Mouse (Mus musculus) lung, embryonic 14.5 days (tissue): Measurements from ENCODE around the gene 4930579F01Rik. TPM values are rescaled to one million over a fixed set of nuclear protein-coding genes. Genes with fewer than 3 reads are reported as not detected.
"Not testable (repeated sequence)": the region's sequence is repeated elsewhere in the genome, so short reads cannot be mapped to it uniquely, and the experiment has no call there.

Experiments
- ATAC-seq: fragments of 200-750 bp; cut with Nextera tagmentation; 2 replicates; pipeline ENCODE4 v1.8.0; 2017; ENCODE audit warnings: mild to moderate bottlenecking, moderate TSS enrichment, moderate library complexity; ENCODE audit not compliant: insufficient read depth
- DNase-seq: peaks from one replicate; pipeline ENCODE4 v3.0.0-alpha.2; 2015
- H3K27ac ChIP-seq: fragments of 300-500 bp; sonication (generic); 2 replicates; pipeline ENCODE4 v1.5.1; 2014; ENCODE audit warnings: low read depth, mild to moderate bottlenecking, moderate library complexity
- H3K27me3 ChIP-seq: fragments of 300-500 bp; sonication (generic); 2 replicates; pipeline ENCODE4 v1.6.1; 2014; ENCODE audit warnings: low read length, control low read depth; ENCODE audit not compliant: insufficient read depth
- H3K36me3 ChIP-seq: fragments of 300-500 bp; sonication (generic); 2 replicates; pipeline ENCODE4 v1.6.1; 2014; ENCODE audit warnings: control low read depth; ENCODE audit not compliant: insufficient read depth
- H3K4me1 ChIP-seq: fragments of 300-500 bp; sonication (generic); 2 replicates; pipeline ENCODE4 v1.6.1; 2014; ENCODE audit warnings: antibody characterized with exemption, control low read depth; ENCODE audit not compliant: insufficient read depth
- H3K4me2 ChIP-seq: fragments of 300-500 bp; sonication (generic); 2 replicates; pipeline ENCODE4 v1.6.1; 2014; ENCODE audit warnings: mild to moderate bottlenecking
- H3K4me3 ChIP-seq: fragments of 300-500 bp; sonication (generic); 2 replicates; pipeline ENCODE4 v1.5.1; 2014; ENCODE audit warnings: low read depth, low read length
- H3K9ac ChIP-seq: fragments of 300-500 bp; sonication (generic); 2 replicates; pipeline ENCODE4 v1.6.1; 2014
- H3K9me3 ChIP-seq: fragments of 300-500 bp; sonication (generic); 2 replicates; pipeline ENCODE4 v1.6.1; 2016; ENCODE audit warnings: low read depth, low read length, control low read depth
- CTCF ChIP-seq: IDR thresholded peaks from 2 replicates; pipeline ENCODE4 v1.5.1; 2016; ENCODE audit warnings: antibody characterized with exemption, low read depth
- WGBS: fragments of 180-500 bp; shearing (Covaris S2); extraction: QIAGEN DNeasy Blood & Tissue Kit; methylation state at CpG from one replicate; pipeline ENCODE4 v1.1.7; 2014; 5-methylcytosine and 5-hydroxymethylcytosine counted together
- polyA plus RNA-seq: library from polyadenylated mRNA; unstranded; fragments of >200 nt; fragmentation: Nextera tagmentation; extraction: Ambion mirVana; gene quantifications from 2 replicates; pipeline ENCODE4 v1.2.1, GENCODE M21; 2014

4930579F01Rik gene
- polyA plus RNA-seq, 1 experiment from 2014 or later = 0.37 TPM

DNA sequence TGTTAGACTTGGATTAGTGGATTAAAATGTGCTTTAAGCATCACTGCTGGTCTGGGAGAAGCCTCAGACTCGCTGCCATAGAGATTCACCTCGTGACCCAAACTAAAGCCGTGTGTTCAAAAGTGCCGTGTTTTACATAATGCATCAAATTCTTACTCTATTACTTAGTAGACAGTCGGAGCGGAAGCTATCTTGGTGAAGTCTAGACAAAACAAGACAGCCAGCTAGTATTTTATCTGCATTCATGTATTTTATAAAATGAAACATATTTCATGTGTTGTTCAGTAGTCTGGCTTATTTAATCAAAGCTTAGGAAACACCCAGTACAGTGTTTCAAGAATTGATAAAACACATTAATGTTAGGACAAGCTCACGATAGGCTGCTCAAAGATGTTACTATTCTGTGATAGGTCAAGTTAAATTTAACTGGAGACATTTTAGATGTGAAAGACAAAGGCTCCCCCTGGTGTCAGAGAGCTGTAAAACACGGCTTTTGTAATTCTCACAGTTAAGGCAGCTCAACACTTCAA, 48.9 kb downstream of the 4930579F01Rik start, which contains the start of gene Mttp:
Gene Mttp, minus strand, starts transcription at position 327 of the 530 bp plus-strand sequence.
- Histone ChIP-seq H3K4me2 (peak within 1 kb of the TSS; percentile 80), H3K27me3 (no peaks in the 10 kb centered on the region), H3K9me3 (no peaks in the 10 kb centered on the region), H3K4me3 (peak within 1 kb of the TSS; percentile 63), H3K9ac (peak within 1 kb of the TSS; percentile 80), H3K4me1 (0 out of 2 replicates have a peak, but pooled peaks cover 3% of the 10 kb centered on the region), H3K36me3 (peaks cover 9% of the 10 kb centered on the region; the same call in 1 of the 2 replicates), H3K27ac (peak within 1 kb of the TSS; percentile 100)
- DNase-seq (peak; percentile 97), ATAC-seq (peak; percentile 29)
- WGBS = 1% methylated on average over 8 of the region's 8 CpGs
- peak; percentile 77 for TF ChIP-seq CTCF

DNA sequence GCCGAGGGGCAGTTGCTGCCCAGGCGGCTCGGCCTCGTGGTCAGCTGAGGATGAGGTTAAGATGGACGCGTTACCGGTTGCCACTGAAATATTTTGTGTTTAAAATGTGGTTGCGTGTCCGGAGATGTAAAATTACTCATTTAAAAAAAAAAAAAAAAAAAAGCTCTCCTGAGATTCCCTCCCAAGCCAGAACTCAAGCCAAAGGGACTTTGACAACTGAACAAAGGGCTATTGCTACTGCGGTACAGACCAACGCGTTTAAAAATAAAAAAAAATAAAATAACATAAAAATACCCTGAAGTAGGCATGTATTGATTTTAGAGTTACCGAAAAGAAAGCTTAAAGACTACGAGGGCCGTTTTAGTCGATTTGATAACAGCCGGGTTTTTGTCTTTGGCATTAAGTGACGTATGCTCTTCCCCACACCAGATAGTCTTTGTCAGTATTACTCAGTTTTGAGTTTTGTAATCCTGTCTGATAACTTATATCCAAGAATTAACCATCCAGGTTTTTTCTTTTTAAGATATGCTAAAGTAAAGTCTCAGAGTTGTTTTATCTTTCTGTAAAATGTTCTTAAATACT, 49.5 kb downstream of the 4930579F01Rik start:
- peak; percentile 61 for DNase-seq
- WGBS = under 1% methylated on average over 18 of the region's 18 CpGs
- Histone ChIP-seq H3K9me3 (no peaks in the 10 kb centered on the region), H3K27me3 (no peaks in the 10 kb centered on the region), H3K27ac (peak overlapping the region; percentile 100), H3K9ac (peak overlapping the region; percentile 80), H3K36me3 (peaks cover 5% of the 10 kb centered on the region; the same call in 1 of the 2 replicates), H3K4me1 (0 out of 2 replicates have a peak, but pooled peaks cover 3% of the 10 kb centered on the region), H3K4me3 (peak overlapping the region; percentile 63), H3K4me2 (peak overlapping the region; percentile 80)
- peak; percentile 0; the same call in 1 of the 2 replicates for ATAC-seq
- no peak for TF ChIP-seq CTCF

DNA sequence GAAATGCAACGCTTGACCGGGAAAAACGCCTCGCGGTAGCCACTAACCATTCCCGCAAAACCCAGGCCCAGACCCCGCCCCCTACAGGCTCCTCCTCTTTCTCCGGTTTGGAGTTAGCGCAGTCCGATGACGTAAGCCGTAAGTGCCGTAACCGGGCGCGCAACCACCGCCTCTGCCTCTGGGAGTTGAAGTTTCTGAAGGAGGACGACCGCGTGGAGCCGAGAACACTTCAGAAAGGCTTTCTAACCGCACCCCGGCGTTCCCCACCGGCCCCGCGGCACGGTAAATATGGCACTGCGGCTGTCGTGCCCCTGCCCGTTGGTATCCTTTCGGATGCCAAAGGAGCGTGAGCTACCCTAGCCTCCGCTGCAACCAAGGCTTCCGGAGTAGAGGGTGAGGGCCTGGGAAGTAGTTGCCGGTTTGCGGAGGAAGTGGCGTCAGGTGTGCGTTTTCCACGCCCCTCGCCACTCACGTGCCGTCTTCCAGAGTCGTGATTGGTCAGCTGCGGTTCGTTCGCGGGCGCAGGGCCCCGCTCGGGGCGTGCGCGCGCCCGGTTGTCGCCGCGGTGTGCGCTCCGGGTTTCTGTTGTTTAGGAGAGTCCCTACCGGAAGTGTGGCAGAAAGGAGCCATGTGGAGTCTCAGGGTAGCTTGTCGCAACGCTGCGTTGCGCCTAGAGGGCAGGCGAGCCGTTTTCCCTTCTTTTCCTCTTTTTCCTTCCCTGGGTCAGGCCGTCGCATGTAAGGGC, 50.1 kb downstream of the 4930579F01Rik start, which contains the start of gene Trmt10a:
Gene Trmt10a, plus strand, starts transcription at position 134 of the 745 bp plus-strand sequence.
- peak; percentile 45 for TF ChIP-seq CTCF
- H3K9ac ChIP-seq = peak within 1 kb of the TSS; percentile 80
- H3K27me3 ChIP-seq = no peaks in the 10 kb centered on the region
- H3K4me3 ChIP-seq = peak within 1 kb of the TSS; percentile 63
- 0 out of 2 replicates have a peak, but pooled peaks cover under 1% of the 10 kb centered on the region for H3K36me3 ChIP-seq
- peak within 1 kb of the TSS; percentile 100 for H3K27ac ChIP-seq
- 0 out of 2 replicates have a peak, but pooled peaks cover 3% of the 10 kb centered on the region for H3K4me1 ChIP-seq
- ATAC-seq (peak; percentile 98), DNase-seq (peak; percentile 99)
- WGBS = under 1% methylated on average over 70 of the region's 70 CpGs
- H3K9me3 ChIP-seq = no peaks in the 10 kb centered on the region
- H3K4me2 ChIP-seq = peak within 1 kb of the TSS; percentile 80

DNA sequence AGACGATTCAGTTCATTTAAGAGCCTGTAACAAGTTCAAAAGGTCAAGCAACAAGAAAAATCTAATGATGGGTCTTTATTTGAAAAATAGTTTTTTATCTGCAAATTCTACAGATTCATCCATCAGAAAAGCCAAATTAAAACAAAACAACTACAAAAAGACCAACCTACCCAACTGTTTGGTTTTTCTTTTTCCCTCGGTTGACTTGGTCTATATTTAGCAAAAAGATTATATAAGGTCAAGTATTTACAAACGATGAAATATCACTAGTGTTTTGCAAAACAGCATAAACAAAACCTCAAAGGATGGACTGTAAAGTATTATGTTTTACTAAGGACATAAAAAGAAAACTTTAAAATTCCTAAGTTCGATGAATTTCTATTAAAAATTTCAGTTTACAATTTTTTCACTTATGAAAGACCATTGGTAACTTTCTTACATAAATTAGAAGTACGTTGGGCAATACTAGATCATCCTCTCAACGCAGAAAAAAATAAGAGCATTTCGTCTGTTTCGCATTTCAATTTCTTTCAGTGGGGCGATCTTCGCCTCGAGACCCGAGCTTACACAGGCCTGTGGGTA, 50.8 kb downstream of the 4930579F01Rik start:
- DNase-seq = no peak
- peak overlapping the region; percentile 63 for H3K4me3 ChIP-seq
- H3K9me3 ChIP-seq = no peaks in the 10 kb centered on the region
- no peaks in the 10 kb centered on the region for H3K36me3 ChIP-seq
- TF ChIP-seq CTCF = no peak
- H3K9ac ChIP-seq = peak overlapping the region; percentile 80
- no peaks in the 10 kb centered on the region for H3K27me3 ChIP-seq
- 0 out of 2 replicates have a peak, but pooled peaks cover 3% of the 10 kb centered on the region for H3K4me1 ChIP-seq
- peak overlapping the region; percentile 100 for H3K27ac ChIP-seq
- no peak for ATAC-seq
- WGBS = 2% methylated on average over 12 of the region's 12 CpGs
- H3K4me2 ChIP-seq = peak overlapping the region; percentile 80

DNA sequence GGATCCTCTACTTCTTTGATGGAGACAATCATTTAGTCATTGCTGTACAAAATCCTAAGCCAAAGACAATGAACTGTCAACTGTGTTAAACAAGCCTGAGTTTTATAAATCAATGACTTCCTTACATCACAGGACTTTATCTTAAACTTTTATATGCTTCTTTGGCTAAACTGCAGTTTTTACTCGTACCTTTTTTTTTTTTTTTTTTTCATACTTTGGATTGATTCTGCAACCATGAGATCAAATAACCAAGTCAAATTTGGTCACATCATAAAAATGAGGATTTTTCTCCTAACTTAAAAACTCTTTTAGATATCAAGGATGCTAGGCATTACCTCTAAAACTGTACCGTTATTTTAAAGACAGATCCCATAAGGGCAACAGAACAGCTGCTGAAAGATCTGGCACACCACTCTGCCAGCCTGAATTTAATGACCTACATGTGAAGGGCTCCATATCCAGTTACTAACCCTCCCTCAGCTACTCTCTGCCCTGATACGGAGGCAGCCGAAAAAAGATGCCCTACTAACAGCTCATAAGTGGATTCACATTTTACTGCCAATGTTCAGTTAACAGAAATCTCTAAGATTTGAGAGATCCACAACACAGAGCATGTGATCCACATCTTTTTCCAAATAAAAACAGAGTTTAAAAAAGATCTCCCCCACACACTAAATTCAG, 51.4 kb downstream of the 4930579F01Rik start:
- Histone ChIP-seq H3K9me3 (no peaks in the 10 kb centered on the region), H3K4me3 (peak overlapping the region; percentile 63), H3K4me2 (peak overlapping the region; percentile 80), H3K27ac (peak overlapping the region; percentile 58; the same call in 1 of the 2 replicates), H3K4me1 (0 out of 2 replicates have a peak, but pooled peaks cover 3% of the 10 kb centered on the region), H3K36me3 (no peaks in the 10 kb centered on the region), H3K27me3 (no peaks in the 10 kb centered on the region), H3K9ac (peak overlapping the region; percentile 36)
- TF ChIP-seq CTCF = no peak
- ATAC-seq = no peak
- peak; percentile 33 for DNase-seq
- 50% methylated on average over 4 of the region's 4 CpGs for WGBS

DNA sequence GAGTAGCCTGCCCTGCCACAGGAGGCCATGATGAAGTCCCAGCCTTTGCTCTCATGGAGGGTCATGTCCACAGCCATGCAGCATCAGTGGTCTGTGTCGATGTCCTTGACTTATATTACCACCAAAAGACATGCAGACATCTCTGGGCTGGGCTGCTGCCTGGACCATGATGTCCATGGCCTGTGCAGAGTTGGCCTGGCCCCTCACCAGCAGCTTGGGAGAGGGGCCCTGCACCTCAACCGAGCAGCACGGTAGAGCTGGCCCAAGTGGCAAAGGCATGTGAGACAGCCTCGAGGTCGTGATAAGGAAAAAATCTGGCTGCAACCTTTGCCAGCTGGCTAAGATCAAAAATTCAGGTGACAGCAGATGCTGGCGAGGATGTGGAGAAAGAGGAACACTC, 54.0 kb downstream of the 4930579F01Rik start:
- DNase-seq (no peak), ATAC-seq (no peak)

DNA sequence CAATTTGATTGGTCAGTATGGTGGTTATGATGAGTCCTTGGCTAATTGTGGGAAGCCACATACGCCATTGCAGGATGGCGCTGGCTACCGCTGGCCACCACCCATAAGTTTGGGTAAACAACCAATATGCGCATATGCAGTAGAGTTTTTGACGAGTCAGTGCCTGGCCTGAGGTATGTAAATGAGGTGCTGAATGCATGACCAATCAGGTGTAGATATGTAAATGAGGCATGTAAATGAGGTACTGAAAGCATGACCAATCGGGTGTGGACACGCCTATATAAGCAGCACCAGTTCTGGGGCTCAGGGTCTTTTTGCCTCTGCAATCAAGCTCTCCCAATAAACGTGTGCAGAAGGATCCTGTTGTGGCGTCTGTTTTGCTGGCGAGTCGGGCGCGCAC, 55.5 kb downstream of the 4930579F01Rik start:
- not testable (repeated sequence) for ATAC-seq, H3K4me1 ChIP-seq, H3K9ac ChIP-seq, DNase-seq, H3K4me3 ChIP-seq, H3K27ac ChIP-seq, H3K27me3 ChIP-seq, H3K4me2 ChIP-seq, H3K36me3 ChIP-seq, H3K9me3 ChIP-seq
- 94% methylated on average over 13 of the region's 13 CpGs for WGBS

More for the DNA sequence above, 54.0 kb downstream of the 4930579F01Rik start:
- Histone ChIP-seq H3K27me3 (no peaks in the 10 kb centered on the region), H3K27ac (no peak overlapping the region), H3K4me2 (no peak overlapping the region), H3K9ac (no peak overlapping the region), H3K9me3 (no peaks in the 10 kb centered on the region), H3K4me1 (0 out of 2 replicates have a peak, but pooled peaks cover 3% of the 10 kb centered on the region), H3K4me3 (no peak overlapping the region), H3K36me3 (no peaks in the 10 kb centered on the region)
- 80% methylated on average over 6 of the region's 6 CpGs for WGBS
- no peak for TF ChIP-seq CTCF
